Mouse (Mus musculus): Measurements from ENCODE around the gene H13.

H13 gene

GRCm38 (mm10) chr2:152703596-152704255 is 34.5 kb downstream of the H13 start:
- DNase-seq = no peak

- DNase-seq = no peak
These were observed 35.0 kb downstream of the H13 start for GRCm38 (mm10) chr2:152704256-152704605.

- DNase-seq = no peak
These were observed 35.6 kb downstream of the H13 start for GRCm38 (mm10) chr2:152704811-152705370.

GRCm38 (mm10) chr2:152705993-152706571 is 36.8 kb downstream of the H13 start:
- DNase-seq = peak; percentile 44

GRCm38 (mm10) chr2:152707186-152707585 is 37.9 kb downstream of the H13 start:
- DNase-seq = no peak

GRCm38 (mm10) chr2:152707627-152708026 is 38.4 kb downstream of the H13 start:
- DNase-seq = peak; percentile 85

GRCm38 (mm10) chr2:152709066-152709465 is 39.8 kb downstream of the H13 start:
- no peak for DNase-seq

- DNase-seq = no peak
These were observed 47.0 kb downstream of the H13 start for GRCm38 (mm10) chr2:152716241-152716772.

GRCm38 (mm10) chr2:152717652-152718051 is 48.4 kb downstream of the H13 start:
- no peak for DNase-seq

- no peak for DNase-seq
These were observed 48.8 kb downstream of the H13 start for GRCm38 (mm10) chr2:152718076-152718475.

GRCm38 (mm10) chr2:152723651-152724331 is 54.5 kb downstream of the H13 start:
- no peak for DNase-seq

- no peak for DNase-seq
These were observed 55.1 kb downstream of the H13 start for GRCm38 (mm10) chr2:152724332-152724723.

- no peak for DNase-seq
These were observed 56.0 kb downstream of the H13 start for GRCm38 (mm10) chr2:152725178-152725750.

GRCm38 (mm10) chr2:152726213-152726612 is 57.0 kb downstream of the H13 start:
- DNase-seq = no peak

GRCm38 (mm10) chr2:152726751-152727335 is 57.6 kb downstream of the H13 start:
- DNase-seq = no peak

- no peak for DNase-seq
These were observed 58.7 kb downstream of the H13 start for GRCm38 (mm10) chr2:152727795-152728510.

- DNase-seq = no peak
These were observed 59.3 kb downstream of the H13 start for GRCm38 (mm10) chr2:152728594-152728993.

GRCm38 (mm10) chr2:152729013-152729635 is 59.9 kb downstream of the H13 start:
- no peak for DNase-seq

GRCm38 (mm10) chr2:152729636-152730020 is 60.4 kb downstream of the H13 start:
- no peak for DNase-seq

GRCm38 (mm10) chr2:152733201-152733600 is 63.9 kb downstream of the H13 start:
- no peak for DNase-seq

- no peak for DNase-seq
These were observed 65.2 kb downstream of the H13 start for GRCm38 (mm10) chr2:152734501-152734900.

- DNase-seq = peak; percentile 96
These were observed 65.7 kb downstream of the H13 start for GRCm38 (mm10) chr2:152734984-152735383.

All from right cerebral cortex, adult 18-20 months (tissue).